Mouse (Mus musculus) midbrain, postnatal 0 days (tissue): ENCODE data around the gene Acer3. TPM values are rescaled to one million over a fixed set of nuclear protein-coding genes. Genes with fewer than 3 reads are reported as not detected.

Source experiments
- ATAC-seq: fragments of 200-750 bp; cut with Nextera tagmentation; 2 replicates; pipeline ENCODE4 v1.8.0; 2017; ENCODE audit warnings: moderate number of reproducible peaks, mild to moderate bottlenecking, moderate TSS enrichment, moderate library complexity; ENCODE audit not compliant: low FRiP score
- DNase-seq: peaks from one replicate; pipeline ENCODE4 v3.0.0-alpha.2; 2015; ENCODE audit warnings: low spot score
- H3K27ac ChIP-seq: fragments of 300-500 bp; sonication (generic); 2 replicates; pipeline ENCODE4 v1.5.1; 2014; ENCODE audit warnings: low read depth, mild to moderate bottlenecking, low read length, mixed read lengths
- H3K27me3 ChIP-seq: fragments of 300-500 bp; sonication (generic); 2 replicates; pipeline ENCODE4 v1.6.1; 2014; ENCODE audit warnings: low read length, control low read depth, mixed read lengths; ENCODE audit not compliant: insufficient read depth
- H3K36me3 ChIP-seq: fragments of 300-500 bp; sonication (generic); 2 replicates; pipeline ENCODE4 v1.6.1; 2014; ENCODE audit warnings: low read length, control low read depth, mixed read lengths; ENCODE audit not compliant: insufficient read depth
- H3K4me1 ChIP-seq: fragments of 300-500 bp; sonication (generic); 2 replicates; pipeline ENCODE4 v1.6.1; 2014; ENCODE audit warnings: mild to moderate bottlenecking, control low read depth, antibody characterized with exemption, low read length, mixed read lengths; ENCODE audit not compliant: insufficient read depth
- H3K4me2 ChIP-seq: fragments of 300-500 bp; sonication (generic); 2 replicates; pipeline ENCODE4 v1.6.1; 2014; ENCODE audit warnings: low read depth, mild to moderate bottlenecking, low read length, mixed read lengths; ENCODE audit not compliant: poor library complexity, severe bottlenecking
- H3K4me3 ChIP-seq: fragments of 300-500 bp; sonication (generic); 2 replicates; pipeline ENCODE4 v1.5.1; 2014; ENCODE audit warnings: low read depth, mild to moderate bottlenecking, low read length, moderate library complexity
- H3K9ac ChIP-seq: fragments of 300-500 bp; sonication (generic); replicated peaks from 2 replicates; pipeline ENCODE4 v1.6.1; 2014; ENCODE audit warnings: mild to moderate bottlenecking, low read length, moderate library complexity, mixed read lengths; ENCODE audit not compliant: poor library complexity, severe bottlenecking
- H3K9me3 ChIP-seq: fragments of 300-500 bp; sonication (generic); 2 replicates; pipeline ENCODE4 v1.6.1; 2016; ENCODE audit warnings: low read length, control low read depth
- CTCF ChIP-seq: IDR thresholded peaks from 2 replicates; pipeline ENCODE4 v1.5.1; 2016; ENCODE audit warnings: antibody characterized with exemption, mild to moderate bottlenecking
- WGBS: fragments of 180-500 bp; shearing (Covaris S2); extraction: QIAGEN DNeasy Blood & Tissue Kit; methylation state at CpG from one replicate; pipeline ENCODE4 v1.1.7; 2014; 5-methylcytosine and 5-hydroxymethylcytosine counted together
- polyA plus RNA-seq: library from polyadenylated mRNA; unstranded; fragments of >200 nt; fragmentation: Nextera tagmentation; extraction: Ambion mirVana; gene quantifications from 2 replicates; pipeline ENCODE4 v1.2.1, GENCODE M21; 2015
- total RNA-seq: library from RNA; depleted of rRNA; stranded (reverse); fragments of >200 nt; gene quantifications from 2 replicates; pipeline ENCODE4 v1.2.3, GENCODE M21; 2014

Gene Acer3
- total and polyA plus RNA-seq, 2 experiments from 2014 or later: 12.0 to 19.8 TPM

GRCm38 (mm10) chr7:98178560-98179231, 142.3 kb downstream of the Acer3 start:
- TF ChIP-seq CTCF: no peak
- DNase-seq (no peak), ATAC-seq (peak; percentile 57)
- H3K36me3 ChIP-seq: no peaks in the 10 kb centered on the region
- 0 out of 2 replicates have a peak overlapping the region, but pooled peaks have one; percentile 4 for H3K27ac ChIP-seq
- 94% methylated on average over 5 of the region's 5 CpGs for WGBS
- H3K9ac ChIP-seq: peak overlapping the region; percentile 76
- H3K4me2 ChIP-seq: peak overlapping the region; percentile 78
- H3K4me1 ChIP-seq: peaks cover 8% of the 10 kb centered on the region
- H3K4me3 ChIP-seq: peak overlapping the region; percentile 68
- no peaks in the 10 kb centered on the region for H3K27me3 ChIP-seq
- no peaks in the 10 kb centered on the region for H3K9me3 ChIP-seq

GRCm38 (mm10) chr7:98177929-98178559, 143.0 kb downstream of the Acer3 start, which contains the start of gene Capn5:
Capn5 (minus strand) TSS chr7:98178274.
- H3K4me2 ChIP-seq: peak within 1 kb of the TSS; percentile 78
- H3K9ac ChIP-seq: peak within 1 kb of the TSS; percentile 76
- ATAC-seq (peak; percentile 86), DNase-seq (peak; percentile 76)
- H3K4me1 ChIP-seq: peaks cover 8% of the 10 kb centered on the region
- peak within 1 kb of the TSS; percentile 68 for H3K4me3 ChIP-seq
- no peaks in the 10 kb centered on the region for H3K36me3 ChIP-seq
- H3K27ac ChIP-seq: peak within 1 kb of the TSS; percentile 33
- H3K27me3 ChIP-seq: no peaks in the 10 kb centered on the region
- 1% methylated on average over 37 of the region's 44 CpGs for WGBS
- peak; percentile 79 for TF ChIP-seq CTCF
- H3K9me3 ChIP-seq: no peaks in the 10 kb centered on the region

- Histone ChIP-seq H3K4me3 (peak overlapping the region; percentile 68), H3K9me3 (no peaks in the 10 kb centered on the region), H3K27me3 (no peaks in the 10 kb centered on the region), H3K27ac (peak overlapping the region; percentile 33; the same call in 1 of the 2 replicates), H3K9ac (peak overlapping the region; percentile 76), H3K36me3 (no peaks in the 10 kb centered on the region), H3K4me2 (peak overlapping the region; percentile 78), H3K4me1 (peaks cover 8% of the 10 kb centered on the region)
- TF ChIP-seq CTCF: no peak
- 11% methylated on average over 8 of the region's 9 CpGs for WGBS
- ATAC-seq (no peak), DNase-seq (no peak)
These were observed 143.5 kb downstream of the Acer3 start for GRCm38 (mm10) chr7:98177566-98177928.

GRCm38 (mm10) chr7:98177071-98177485, 143.9 kb downstream of the Acer3 start:
- Histone ChIP-seq H3K4me3 (peak overlapping the region; percentile 68), H3K9ac (peak overlapping the region; percentile 76), H3K9me3 (no peaks in the 10 kb centered on the region), H3K36me3 (no peaks in the 10 kb centered on the region), H3K4me1 (peaks cover 8% of the 10 kb centered on the region), H3K4me2 (peak overlapping the region; percentile 78), H3K27me3 (no peaks in the 10 kb centered on the region), H3K27ac (no peak overlapping the region)
- no peak for DNase-seq
- TF ChIP-seq CTCF: no peak
- ATAC-seq: peak; percentile 4; the same call in 1 of the 2 replicates
- WGBS: 55% methylated on average over 2 of the region's 2 CpGs

- WGBS: 80% methylated on average over 8 of the region's 8 CpGs
- Histone ChIP-seq H3K27me3 (no peaks in the 10 kb centered on the region), H3K4me3 (peak overlapping the region; percentile 68), H3K27ac (no peak overlapping the region), H3K9me3 (no peaks in the 10 kb centered on the region), H3K9ac (no peak overlapping the region), H3K36me3 (no peaks in the 10 kb centered on the region), H3K4me1 (peaks cover 8% of the 10 kb centered on the region), H3K4me2 (peak overlapping the region; percentile 78)
- DNase-seq (no peak), ATAC-seq (no peak)
- TF ChIP-seq CTCF: no peak
These were observed 144.5 kb downstream of the Acer3 start for GRCm38 (mm10) chr7:98176322-98177070.
